Mouse (Mus musculus): Measurements from ENCODE around the gene Aatk.

Aatk gene

DNA sequence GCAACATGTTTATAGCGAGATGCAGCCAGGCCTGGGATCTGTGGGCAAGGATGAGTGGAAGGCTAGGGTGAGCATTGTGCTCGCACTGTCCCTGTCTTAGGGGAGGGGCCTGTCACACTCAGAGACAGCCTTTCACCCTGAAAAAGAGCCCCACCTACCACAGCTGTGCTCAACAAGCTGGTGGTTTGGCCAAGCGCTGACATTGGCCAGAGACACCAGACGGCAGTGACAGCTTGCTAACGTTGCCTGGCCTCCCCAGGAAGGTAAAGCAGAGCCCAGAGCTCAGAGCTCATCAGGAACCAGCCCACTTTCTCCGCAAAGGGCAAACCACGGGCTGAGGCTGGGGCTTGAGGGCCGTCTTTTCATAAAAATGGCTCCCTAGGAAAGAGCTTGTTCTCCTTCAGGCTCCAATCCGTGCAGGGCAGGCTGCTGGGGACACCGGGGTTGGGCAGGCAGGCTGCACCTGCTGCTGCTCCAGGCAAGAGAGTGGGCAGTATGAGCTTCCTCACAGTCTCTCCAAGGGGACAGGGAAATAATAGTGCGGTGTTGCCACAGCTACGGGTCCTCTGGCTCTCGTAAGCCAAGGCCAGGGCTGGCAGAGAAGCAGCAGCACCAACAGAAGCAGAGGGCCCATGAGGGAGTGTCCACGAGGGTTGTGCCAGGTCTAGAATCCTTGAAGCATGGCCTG is 4.3 kb upstream of the Aatk start:
- DNase-seq = no peak

- DNase-seq = peak; percentile 41
Observed at GRCm38 (mm10) chr11:120049067-120049466, 2.1 kb upstream of the Aatk start.

DNA sequence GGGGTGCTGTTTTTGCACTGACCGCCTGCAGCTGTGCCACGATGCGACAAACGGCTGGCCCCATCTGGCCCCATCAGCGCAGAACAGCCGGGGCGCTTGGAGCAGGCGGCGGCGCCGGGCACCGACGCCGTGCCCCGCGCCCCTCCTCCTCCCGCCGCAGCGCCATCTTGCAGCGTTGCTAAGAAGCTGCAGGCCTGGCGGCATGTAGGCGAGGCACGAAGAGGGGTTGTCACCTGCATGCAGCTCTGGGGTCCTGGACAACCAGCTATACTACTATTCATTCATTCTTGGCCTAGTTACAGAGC is 1.2 kb upstream of the Aatk start:
- DNase-seq = no peak

DNA sequence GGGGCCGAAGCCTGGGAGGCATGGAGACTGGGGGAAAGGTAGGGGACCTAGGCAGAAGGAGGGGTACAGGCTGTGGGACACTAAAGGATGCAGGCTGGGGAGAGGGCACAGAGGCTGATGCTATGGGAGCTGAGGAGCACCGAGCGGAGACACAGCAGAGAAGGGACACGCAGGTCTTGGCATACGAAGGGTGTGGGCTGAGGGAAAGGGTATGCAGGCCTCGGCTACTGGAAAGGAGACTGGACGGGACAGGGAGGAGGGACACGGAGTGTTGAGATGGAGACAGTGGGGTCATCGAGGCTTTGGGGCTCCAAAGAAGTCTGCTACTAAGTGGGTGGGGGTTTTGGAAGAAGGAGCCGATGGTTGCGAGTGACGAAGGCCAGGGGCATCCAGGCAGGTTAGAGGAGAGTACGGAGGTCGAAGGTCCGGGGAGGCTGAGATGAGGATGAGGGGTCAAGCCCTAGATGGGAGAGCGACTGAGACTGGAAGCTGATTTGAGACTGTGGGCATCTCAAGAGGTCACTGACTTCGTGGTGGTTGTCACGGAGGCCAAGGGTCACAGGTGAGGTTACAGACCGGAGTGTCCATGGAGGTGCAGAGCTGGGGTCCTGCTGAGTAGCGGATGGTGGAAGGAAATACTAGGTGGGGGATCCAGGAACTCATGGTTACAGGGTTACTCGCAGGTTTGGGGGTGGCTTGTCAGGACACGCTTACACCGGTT is 724 bp upstream of the Aatk start:
- DNase-seq = no peak

DNA sequence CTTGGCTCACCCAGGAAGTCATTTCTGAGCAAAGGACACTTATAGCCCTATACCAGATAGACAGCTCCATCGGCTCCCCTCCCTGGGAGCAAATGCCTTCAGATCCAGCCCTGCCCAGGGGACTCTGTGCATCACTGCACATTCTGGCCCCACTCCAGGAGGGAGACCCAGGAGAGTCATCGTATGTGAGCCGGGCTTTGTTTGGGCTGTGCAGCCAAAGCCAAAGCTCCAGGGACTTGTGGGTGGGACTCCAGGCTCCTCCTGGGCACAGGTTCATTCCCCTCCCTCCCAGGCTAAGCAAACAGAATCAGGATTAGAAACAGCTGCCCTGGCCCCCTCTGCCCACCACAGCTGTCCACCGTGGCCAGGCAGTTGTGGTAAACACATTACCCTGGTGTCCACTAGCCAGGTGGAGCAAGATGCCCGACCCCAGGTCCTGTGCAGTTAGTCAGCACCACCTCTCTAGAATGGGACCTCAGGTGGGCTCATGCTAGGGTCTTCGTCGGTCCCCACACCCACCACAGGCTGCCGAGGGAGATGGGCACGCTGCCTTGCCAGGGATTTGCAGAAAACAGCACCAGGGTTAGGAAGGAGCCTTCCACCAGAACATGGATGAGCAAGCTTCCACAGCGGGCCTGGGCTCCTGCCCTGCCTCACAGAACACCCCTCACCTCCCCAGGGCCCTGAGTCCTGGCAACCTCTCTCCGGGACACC is 971 bp downstream of the Aatk start:
- DNase-seq = no peak

GRCm38 (mm10) chr11:120045341-120045740 is 1.6 kb downstream of the Aatk start:
- DNase-seq = no peak

- no peak for DNase-seq
Observed at GRCm38 (mm10) chr11:120042141-120042838, 4.7 kb downstream of the Aatk start.

DNA sequence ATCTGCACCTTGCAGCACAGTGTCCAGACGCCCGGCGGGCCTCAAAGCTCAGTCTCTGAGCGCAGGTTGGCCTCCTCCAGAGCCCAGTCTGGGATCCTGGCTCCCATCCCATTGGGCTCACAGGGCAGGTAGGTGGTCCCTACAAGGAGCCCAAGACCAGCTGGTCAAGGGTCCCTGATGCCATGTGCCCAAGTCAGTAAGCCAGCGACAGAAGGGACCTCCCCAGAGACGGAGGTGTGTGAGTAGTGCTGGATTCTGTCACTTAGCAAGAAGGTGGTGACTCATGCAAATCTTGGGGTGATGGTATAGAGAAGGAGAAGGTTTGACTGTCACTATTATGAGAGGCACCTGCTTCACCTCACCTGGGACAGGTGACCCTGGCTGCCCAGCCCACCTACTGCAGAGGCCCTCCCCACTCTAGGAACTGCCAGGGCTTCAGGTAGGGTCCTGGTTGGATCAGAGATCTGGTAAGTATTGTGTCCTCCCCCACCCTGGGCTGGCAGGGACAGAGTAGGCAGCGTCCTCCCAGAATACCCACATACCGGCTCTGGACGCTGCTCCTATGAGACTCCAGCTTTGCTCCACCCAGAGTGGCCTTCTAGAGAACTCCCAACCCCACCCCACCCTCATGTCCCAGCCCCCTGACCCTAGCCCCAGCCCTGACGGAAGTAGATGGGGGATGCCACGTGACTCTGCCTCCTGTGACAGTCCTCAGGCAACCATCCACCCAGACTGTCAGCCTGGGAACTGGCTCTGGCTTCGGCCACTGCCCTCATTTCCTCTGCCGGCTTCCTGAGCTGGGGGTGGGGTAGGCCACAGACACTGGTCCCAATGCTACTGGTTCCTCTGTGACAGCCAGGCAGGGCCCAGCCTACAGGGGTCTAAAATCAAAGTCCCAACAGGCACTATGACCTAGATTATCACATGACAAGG is 5.5 kb downstream of the Aatk start:
- peak; percentile 82 for DNase-seq

DNA sequence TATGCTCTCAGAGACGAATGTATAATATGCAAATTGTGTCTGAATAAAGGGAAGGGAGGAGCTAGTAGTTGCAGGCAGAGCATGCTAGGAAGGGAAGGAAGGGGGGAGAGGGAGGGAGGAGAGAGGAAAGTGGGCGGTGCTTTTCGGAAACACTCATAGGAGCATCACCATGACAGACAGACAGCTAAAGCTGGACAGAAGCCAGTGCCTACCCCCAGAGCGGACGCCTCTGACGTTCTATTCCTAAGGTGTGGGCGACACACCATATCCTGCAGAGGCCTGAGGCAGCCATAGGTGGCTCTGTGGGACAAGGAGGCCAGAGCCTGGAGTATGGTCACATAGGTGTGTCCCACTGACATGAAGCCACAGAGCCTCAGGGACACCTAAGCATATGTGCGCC is 6.5 kb downstream of the Aatk start:
- no peak for DNase-seq

GRCm38 (mm10) chr11:120039581-120039980 is 7.4 kb downstream of the Aatk start:
- peak; percentile 34 for DNase-seq

GRCm38 (mm10) chr11:120034762-120035161 is 12.2 kb downstream of the Aatk start:
- no peak for DNase-seq

- no peak for DNase-seq
Observed at GRCm38 (mm10) chr11:120034306-120034705, 12.7 kb downstream of the Aatk start.

GRCm38 (mm10) chr11:120033473-120033872 is 13.5 kb downstream of the Aatk start:
- DNase-seq = no peak

GRCm38 (mm10) chr11:120032052-120032451 is 14.9 kb downstream of the Aatk start:
- DNase-seq = no peak

- DNase-seq = peak; percentile 62
Observed at GRCm38 (mm10) chr11:120030145-120030901, 16.6 kb downstream of the Aatk start.

GRCm38 (mm10) chr11:120029431-120030144 is 17.4 kb downstream of the Aatk start:
- peak; percentile 82 for DNase-seq

DNA sequence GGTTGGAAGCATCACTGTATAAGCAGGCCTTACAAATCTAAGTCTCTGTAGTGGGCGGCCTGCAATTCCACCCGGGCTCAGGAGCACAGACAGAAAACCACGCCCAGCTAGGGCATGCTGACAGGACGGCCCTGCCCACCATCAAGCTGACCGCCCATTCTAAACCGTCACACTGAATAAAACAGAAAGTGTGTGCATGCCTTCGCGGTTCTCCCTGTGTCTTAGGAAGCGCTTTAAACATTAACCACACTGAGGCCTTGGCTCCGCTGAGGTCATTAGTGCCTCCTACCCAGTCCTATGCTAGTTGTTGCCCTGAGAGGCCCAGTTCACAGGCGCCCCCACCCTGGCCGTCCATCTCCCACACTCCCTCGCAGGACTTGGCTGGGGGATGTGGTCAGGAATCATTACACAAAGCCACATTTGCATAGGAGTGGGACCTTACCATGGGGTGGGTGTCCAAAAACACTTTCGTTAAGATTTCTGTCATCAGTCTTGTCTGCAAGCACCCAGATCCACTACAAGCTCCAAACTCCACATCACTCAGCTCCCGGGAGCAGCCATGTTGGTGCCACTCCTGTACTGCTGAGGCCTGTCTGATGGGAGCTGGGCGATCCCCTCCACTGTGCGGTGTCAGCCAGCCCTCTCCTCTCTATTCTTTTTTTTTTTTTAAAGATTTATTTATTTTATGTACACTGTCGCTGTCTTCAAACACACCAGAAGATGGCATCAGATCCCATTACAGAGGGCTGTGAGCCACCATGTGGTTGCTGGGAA is 18.5 kb downstream of the Aatk start:
- peak; percentile 89 for DNase-seq

DNA sequence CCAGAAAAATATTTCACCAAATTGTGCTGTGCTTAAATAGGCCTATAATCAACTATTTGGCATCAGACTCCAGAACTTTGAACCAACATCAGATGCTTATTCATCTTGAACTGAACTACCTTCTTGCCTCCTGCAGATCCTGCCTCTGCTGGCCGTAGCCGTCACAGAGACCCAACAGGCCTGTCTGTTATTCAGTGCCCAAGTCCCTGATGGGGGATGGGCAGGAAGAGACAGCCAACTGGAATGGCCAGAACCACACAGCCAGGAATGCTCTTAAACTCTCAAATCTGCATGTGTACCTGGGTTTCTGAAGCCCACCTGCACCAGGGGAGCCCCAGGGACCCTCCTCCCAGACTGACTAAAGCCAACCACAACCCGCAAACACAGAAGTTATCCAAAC is 20.0 kb downstream of the Aatk start:
- peak; percentile 62 for DNase-seq

DNA sequence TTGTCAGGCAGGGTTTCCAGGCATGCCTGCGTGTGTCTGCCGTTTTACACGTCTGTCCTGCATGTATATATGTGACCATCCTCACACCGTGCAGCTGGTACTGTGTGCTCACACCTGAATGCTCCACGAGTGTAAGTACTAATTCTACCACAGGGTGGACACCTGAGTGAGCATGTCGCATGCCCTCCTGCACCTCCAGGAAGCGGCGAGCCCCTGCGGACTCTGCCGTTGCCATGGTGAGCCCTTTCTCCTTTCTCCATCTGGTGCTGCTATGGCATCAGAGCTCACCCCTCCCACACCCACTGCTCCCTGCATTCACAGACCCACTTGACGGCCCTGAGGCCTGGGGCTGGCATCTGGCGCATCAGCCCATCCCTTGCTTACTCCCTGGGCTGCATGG is 24.1 kb downstream of the Aatk start:
- no peak for DNase-seq

DNA sequence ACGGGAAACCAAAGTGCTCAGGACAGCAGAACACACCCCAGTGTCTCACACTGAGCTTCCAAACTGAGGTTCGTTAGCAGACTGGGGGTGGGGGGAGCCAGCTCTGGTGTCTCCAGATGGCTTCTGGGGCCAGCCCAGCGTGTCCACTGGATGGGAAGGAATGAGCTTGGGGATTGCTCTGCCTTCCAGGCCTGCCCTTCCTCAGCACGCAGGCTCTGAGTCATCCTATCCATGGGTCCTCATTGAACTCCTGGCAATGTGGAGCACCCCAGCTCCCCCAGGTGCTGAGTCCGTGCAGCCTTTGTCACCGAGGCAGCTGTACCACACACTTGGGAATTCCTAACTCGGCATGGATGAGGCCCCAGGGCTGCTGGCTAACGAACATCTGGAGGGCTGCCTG is 24.8 kb downstream of the Aatk start:
- DNase-seq = no peak

Measured in kidney, adult 9 months (tissue).